Mouse (Mus musculus): ENCODE measurements around the gene Gm49388.
A peak's percentile ranks its signal among the peaks of the same experiment; 100 is the strongest.

The Gm49388 gene

DNA sequence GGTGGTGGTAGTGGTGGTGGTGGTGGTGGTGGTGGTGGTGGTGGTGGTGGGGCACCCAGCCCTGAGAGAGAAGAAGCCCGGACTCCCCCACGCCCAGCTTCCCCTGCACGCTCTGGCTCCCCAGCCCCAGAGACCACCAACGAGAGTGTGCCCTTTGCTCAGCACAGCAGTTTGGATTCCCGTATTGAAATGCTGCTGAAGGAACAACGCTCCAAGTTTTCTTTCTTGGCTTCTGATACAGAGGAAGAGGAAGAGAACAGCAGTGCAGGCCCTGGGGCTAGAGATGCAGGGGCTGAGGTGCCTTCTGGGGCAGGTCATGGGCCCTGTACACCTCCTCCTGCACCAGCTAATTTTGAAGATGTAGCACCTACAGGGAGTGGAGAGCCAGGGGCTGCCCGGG lies at the start of gene Gm49388:
TSS of gene Gm49388 (plus strand) at position 301 of the 400 bp plus-strand sequence.
- no peak for DNase-seq (ENCODE audit: low spot score)

DNA sequence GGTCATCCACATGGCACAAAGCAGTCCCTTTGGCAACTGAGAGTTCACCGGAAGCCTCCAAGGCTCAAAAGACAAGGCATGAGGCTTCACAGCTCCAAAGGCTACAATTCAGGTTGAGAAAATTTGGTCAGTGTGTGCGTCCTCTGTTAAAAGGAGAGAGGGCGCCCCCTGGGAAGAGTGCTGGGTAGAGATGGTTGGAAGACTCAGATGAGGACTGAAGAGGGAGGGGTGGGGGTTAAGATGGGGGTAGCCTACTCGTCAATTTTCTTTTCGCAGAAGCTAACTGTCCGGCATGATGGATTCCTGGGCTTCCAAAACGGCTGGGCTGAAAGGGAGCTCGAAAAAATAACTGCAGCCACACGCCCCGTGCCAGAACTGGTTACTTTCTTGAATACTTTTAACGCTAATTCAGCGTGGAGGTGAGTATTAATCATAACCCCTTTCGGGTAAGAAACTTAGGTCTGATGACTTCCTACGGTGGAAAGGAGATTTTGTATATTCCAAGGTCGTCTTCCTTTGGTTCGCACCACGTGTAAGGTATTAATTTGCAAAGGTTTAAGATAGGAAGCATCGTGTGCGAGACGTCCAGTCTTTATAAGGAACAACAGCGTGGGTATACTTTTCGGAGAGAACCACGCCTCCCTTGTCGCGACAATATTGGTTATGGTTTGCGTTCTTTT lies 40.9 kb upstream of the Gm49388 start, which contains the start of gene Fbxl19:
TSS of gene Fbxl19 (plus strand) at position 178 of the 680 bp plus-strand sequence.
- DNase-seq (ENCODE audit: low spot score), result peak; percentile 82

DNA sequence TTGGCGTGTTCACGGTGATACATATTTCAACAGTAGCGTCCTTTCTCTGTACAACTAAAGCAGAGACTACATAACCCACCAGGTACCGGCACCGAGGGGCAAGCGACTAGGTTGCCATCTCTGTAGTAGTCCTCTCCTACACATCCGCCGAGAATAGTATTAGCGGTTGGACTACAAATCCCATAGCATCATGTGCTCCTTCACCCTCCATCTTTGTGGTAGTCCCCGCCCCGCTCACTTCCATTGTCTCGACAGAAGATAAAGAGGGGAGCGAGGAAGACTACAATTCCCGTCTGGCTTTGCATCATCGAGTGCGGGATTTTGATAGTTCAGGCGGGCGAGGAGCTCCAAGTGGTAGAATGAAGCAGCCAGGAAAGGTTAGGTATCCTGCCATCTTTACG lies 40.2 kb upstream of the Gm49388 start:
- peak; percentile 93 for DNase-seq (ENCODE audit: low spot score)

DNA sequence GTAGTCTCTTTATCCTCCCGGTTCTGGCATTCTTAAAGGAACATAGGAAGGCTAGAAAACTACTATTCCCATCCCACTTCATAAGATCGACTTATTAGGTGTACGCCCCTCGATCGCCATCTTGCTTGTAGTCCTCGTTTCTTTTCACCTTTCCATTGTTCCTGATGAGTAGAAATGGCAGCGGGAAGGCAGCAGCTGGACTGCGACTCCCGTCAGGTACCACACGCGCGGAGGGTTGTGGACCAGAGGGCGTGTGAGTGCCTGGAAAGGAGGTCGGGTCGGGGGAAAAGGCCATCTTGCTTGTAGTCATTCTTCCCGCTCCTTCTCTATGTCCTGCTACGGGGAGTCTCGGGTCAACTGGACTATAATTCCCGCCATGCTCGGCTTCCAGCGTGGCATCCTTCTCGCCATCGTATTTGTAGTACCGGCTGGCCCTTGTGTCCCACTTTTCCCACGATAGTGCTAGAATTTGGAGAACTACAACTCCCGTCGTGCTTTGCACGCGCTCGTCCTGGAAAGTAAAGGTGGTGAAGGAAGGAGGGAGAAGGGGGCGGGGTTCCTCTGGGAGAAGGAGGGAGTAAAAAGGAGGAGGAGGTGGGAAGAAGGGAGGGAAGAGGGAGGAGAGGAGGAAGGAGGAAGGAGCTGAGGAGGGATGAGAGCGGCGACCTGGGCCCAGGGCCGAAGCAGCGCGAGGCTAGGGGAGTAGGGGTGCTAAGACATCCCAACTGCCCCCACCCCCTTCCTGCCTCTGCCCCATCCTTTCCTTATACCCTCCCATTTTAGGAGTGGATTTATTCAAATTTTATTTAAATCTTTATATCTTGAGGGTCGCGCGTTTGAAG lies 39.5 kb upstream of the Gm49388 start:
- DNase-seq (ENCODE audit: low spot score), result peak; percentile 97

DNA sequence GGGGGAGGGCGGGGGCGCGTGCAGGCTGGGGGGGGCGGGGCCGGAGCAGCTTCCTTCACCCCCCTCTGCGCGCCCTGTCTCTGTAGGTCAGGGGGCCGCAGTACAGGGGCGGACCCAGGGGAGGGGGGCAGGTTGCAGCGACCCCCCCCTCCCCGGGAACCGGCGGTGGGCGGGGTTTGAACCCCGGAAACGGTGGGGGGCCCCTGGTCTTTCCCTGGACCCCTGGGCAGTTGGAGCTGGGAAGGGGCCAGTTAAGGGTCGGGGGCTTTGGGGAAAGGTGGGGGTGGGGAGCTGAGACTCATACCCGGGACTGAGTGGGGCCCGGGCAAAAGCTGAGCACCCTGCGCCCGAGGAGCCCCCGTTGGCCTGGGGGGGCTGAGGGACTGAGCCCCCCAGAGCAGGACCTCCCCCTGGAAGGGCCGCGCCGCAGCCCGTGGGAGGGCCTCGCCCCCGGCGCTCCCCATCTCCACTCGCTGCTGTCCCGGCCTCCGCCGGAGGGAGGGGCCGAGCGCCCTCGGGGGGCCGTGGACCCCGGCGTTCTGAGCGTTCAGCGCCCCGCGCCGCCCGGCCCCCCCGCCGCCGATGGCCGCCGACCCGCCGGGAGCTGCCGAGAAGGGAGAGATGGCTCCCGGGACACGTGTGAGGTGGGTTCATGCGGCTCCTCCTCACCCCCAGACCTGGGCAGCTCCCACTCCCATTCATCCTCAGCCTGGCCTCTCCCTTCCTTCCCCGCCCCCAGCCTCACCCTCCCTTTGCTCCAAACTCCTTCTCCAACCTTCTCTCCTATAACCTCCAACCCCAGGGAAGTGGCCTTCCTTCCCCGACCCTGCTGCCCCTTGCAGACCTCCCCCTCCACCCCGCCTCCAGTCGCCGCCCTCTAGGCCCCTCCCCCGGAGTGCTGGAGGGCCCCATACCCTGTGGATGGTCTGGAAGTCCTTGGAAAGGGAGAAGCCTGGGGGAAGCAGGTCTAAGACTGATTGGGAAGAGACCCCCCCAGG lies 38.6 kb upstream of the Gm49388 start:
- peak; percentile 20 for DNase-seq (ENCODE audit: low spot score)

DNA sequence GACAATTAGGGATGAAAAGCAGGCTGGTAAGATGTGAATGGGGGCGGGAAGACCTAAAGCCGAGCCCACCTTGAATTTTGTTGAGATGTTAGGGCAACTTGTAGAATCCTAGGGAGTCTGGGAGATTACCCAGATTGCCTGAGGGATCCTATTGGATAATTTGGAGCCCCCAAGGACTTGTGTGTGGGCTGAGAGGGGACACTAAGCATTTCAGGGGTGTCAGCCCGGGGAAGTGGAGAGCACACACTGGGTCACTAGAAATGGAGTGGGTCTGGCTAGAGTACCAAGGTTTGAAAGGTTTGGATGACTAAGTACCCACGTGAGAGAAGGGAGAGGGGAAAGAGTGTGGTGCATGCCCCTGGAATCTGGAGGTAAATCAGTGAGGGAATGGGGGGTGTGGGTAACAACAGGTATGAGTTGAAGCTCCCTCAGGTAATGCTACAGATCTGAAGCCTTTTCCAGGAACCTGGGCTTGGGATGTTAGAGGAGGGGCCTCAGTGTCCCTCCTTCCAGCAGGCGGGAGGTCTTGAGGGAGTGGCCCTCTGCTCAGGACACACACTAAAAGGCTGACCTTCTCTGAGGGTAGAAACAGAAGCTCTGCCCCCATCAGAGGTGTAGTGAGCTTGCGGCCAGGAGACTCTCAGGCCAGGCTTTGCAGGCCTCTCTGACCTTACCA lies 37.7 kb upstream of the Gm49388 start:
- DNase-seq (ENCODE audit: low spot score), result no peak

DNA sequence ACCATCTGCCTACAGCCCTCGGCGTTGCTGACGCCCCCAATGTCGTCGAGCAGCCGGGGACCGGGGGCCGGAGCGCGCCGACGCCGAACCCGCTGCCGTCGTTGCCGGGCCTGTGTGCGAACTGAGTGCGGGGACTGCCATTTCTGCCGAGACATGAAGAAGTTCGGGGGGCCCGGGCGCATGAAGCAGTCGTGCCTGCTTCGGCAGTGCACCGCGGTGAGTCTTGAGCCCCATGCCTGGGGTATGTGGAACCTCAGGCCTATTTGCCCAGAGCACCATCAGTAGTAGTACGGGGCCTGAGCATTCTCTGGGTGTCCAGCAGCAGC lies 37.2 kb upstream of the Gm49388 start:
- DNase-seq (ENCODE audit: low spot score), result no peak

DNA sequence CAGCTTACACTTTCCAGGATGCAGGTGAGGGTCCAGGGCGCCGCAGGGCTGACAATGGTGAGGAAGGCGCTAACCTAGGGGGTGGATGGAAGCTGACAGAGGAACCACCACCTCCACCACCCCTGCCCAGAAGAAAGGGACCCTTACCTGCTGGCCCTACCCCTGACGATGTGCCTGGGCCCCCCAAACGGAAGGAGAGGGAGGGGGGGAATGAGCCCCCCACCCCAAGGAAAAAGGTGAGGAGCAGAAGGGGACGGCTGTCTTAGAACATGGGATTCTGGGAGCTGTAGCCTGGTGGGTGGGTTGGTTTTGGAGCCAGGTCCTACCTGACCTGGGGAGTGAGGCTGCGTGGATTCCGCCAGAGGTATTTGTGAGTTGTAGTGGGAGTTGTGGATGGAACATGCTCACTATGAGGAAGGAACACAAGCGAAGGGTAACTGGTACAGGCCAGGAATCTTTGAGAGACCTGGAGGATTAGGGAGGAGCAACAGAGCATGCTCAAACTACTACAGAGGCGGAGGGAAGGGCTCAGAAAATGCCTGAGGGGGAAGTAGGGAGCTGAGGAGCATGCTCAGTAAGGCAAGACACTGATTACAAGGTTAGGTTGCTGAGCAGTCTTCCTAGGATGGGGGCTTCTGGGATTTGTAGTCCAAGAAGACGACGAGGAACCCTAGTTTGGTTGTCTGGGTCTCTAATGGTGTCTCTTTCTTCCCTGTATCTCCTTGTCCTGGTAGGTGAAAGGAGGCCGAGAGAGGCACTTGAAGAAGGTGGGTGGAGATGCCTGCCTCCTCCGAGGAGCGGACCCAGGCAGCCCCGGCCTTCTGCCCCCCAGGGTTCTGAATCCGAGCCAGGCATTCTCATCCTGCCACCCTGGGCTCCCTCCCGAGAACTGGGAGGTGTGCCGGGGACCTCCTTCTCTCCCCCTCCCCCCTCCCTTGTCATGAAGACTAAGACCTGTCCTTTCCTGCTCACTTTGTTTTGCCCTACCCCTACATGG lies 35.0 kb upstream of the Gm49388 start:
- DNase-seq (ENCODE audit: low spot score), result no peak

DNA sequence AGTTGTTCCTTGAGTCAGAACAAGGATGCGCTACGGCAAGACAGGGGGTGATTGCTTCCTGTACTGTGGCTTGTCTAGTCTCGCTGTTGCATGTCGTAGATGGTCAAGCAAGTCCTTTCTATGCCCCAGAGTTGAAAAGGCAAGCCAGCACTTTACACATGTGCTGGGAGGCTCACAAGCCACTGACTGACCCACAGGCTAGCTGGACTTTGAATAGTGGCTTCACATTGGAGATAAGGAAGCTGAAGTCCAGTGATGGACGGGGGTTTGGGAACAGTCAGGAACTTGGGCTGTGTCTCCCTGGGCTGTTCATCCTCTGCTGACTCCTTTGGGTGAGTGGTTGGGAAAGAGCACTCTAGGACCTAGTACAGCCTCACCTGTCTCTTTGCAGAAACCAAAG lies 33.8 kb upstream of the Gm49388 start:
- no peak for DNase-seq (ENCODE audit: low spot score)

DNA sequence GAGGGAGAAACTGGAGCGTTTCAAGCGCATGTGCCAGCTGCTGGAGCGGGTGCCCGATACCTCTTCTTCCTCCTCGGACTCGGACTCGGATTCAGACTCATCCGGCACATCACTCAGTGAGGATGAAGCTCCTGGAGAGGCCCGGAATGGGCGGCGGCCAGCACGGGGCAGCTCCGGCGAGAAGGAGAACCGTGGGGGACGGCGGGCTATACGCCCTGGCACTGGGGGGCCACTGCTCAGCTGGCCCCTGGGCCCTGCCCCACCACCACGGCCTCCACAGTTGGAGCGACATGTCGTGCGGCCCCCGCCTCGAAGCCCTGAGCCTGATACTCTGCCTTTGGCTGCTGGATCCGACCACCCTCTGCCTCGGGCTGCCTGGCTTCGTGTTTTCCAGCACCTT lies 33.3 kb upstream of the Gm49388 start:
- DNase-seq (ENCODE audit: low spot score), result no peak

DNA sequence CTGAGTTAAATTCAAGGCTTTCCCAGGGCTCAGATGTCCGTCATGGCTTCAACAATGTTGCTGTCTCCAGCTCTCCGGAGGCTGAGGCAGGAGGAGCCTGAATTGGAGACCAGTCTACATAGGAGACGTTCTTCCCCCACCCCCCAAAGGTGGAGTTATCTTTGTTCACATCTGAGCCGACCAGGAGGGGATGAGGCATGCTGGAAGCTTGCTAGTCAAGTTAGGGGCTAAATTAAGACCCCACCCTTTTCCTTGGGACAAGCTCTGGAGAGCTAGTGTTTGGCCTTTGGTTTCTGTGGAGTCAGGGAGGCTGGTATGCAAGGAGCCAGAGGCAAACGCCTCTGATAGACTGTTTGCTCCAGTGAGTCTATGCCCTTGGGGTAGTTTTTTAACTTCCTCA lies 32.2 kb upstream of the Gm49388 start:
- DNase-seq (ENCODE audit: low spot score), result no peak

DNA sequence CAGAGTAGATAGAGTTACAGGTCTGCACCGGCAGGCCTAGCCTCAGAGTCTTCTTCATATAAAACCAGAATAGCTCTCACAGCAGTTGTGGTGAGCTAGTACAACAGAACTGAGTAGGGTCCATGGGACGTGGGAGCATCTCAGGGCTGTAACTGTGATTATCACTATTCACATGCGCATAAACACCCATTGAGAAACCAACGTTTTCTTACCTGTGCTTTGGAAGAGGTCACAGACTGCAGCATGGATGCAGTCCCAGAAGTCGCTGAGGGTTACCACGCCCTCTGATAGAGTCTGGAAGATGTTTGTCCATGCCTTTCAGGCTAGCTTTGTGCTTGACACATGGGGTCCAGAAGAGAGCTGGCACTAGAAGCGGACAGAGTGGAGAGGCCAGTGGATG lies 31.7 kb upstream of the Gm49388 start:
- DNase-seq (ENCODE audit: low spot score), result no peak

DNA sequence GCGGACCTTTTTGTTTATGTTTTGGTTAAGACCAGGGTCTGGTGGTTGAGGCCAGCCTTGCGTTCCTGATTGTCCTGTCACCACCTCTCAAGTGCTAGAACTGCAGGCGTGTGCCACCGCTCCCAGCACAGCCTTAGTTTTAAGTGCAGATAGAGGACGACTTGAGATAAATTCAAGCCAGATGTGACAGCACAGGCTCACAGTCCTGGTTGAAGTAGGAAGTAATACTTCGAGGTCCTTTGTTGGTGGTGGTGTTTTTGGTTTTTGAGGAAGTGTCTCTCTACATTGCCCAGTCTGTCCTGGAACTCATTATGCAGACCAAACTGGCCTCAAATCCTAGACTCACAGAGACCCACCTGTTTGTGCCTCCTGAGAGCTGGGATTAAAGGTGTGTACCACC lies 25.7 kb upstream of the Gm49388 start:
- DNase-seq (ENCODE audit: low spot score), result no peak

DNA sequence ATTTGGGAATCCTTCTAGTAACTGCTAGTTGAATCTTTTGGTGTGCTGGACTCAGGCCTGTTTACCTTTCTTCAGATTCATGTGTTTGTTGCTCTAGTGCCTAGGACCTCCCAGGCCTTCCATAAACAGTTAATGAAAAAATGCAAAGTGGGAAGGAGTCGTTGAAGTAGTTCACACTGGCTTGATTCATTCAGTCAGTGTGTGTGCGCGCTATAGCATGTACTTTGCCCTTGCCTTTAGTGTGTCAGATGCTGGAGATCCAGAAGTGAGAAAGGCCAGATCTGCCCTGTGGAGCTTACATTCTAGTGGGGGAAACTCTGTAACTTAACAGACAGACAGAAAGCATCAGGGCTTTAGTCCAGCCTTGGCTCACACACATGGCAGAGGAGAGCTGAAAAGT lies 24.9 kb upstream of the Gm49388 start:
- DNase-seq (ENCODE audit: low spot score), result no peak

DNA sequence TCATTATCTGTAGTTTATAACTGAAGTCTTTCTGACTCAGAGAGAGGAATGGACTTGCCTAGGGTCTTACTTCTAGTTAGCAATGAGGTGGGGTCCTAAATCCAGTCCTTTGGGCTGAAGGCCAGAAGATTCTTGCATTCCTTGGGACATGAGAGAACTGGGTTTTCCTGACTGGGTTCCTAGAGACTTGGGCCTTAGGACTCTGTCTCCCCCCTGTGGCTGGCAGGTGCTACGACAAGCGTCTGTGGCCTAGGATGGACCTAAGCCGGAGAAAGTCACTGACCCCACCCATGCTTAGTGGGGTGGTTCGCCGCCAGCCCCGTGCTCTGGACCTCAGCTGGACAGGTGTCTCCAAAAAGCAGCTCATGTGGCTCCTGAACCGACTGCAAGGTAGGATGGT lies 24.4 kb upstream of the Gm49388 start:
- peak; percentile 75 for DNase-seq (ENCODE audit: low spot score)

DNA sequence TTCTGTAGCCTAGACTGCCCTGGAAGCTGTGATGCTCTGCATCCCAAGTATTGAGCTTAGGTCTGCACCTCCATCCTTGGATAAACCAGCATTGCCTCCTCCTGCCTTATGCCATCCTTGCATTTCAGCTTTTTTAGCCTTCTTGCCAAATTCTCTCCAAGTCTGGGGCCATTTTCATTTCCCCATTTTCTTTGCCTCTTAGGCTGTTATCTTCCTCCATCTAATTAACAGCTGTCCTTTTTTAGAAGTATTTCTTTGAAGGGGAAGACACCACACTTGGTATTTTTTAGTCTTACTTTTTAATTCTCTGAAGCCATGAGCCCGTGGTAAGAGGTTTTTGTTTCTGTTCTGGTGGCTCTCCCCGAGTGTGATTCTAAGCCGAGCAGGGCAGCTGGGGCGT lies 21.8 kb upstream of the Gm49388 start:
- no peak for DNase-seq (ENCODE audit: low spot score)

DNA sequence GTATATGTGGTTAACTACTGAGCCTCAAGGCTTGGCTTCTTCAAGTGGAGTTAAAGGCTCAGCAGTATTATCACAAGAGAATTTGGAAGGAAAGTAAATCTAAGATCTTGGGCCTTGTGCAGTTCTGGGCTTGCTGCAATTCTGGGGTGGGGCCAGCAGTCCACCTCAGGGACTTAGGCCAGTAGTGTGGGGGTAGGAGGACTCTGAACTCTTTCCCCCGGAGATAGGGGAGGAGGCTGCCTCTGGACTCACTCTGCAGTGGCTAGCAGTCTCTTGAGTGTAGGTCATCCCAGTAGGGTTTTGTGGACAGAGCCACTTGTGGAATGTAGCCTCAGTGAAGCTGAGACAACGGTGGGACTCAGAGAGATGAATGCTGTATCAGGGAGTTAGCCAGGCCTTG lies 19.7 kb upstream of the Gm49388 start:
- no peak for DNase-seq (ENCODE audit: low spot score)

DNA sequence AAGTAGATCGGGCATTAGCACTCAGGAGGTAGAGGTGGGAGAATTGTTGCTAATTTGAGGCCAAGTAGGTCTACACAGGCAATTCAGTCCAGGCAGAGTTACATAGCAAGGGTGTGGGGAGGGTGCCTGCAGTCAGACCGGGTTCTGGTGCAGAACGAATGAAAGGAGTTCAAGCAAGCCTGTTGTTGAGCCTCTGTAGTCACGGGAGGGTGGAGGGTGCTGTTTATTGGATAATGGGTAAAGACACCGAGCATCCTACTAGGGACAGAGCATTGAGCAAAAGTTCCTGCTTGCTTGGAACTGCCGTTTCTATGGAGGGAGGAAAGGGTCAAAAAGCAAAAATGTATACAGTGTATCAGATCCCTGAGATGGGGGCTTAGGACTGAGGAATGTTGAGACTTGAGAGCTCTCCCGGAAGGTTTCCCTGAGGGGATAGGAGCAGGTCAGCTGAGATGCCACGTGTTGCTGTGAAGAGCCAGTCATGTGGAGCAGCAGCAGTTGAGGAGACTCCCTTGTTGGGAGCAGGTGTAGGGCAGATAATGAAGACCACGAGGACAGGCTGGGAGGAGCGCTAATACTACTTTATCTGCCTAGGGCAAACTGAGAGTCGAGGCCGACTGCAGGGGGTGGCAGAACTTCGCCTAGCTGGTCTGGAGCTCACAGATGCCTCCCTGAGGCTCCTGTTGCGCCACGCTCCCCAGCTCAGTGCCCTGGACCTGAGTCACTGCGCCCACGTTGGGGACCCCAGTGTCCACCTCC lies 18.4 kb upstream of the Gm49388 start:
- DNase-seq (ENCODE audit: low spot score), result no peak

DNA sequence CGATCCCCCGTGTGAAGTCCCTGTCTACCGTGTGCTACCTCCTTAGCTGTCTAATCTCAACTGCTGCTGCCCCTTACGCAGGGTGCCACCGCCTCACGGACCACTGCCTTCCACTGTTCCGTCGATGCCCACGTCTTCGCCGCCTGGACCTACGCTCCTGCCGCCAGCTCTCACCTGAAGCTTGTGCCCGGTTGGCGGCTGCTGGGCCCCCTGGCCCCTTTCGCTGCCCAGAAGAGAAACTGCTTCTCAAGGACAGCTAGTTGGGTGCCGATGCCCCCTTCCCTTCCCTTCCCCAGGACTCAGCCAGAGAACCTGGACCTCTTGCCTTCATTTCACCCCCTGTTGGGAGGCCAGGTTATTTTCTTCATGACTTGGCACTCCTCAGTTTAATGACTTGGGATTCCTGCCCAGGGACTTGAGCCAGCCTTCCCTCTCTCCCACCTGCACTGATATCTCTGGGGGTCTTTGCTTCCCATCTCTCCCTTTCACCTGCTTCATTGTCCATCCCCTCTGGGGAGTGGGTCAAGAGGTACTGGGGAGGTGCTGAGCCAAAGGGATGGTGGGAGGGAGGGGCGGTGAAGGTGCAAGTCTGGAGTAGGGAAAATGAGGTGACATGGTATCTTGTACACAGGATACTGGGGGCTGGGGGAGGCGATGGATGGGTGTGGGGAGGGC lies 17.6 kb upstream of the Gm49388 start:
- DNase-seq (ENCODE audit: low spot score), result no peak
